Mouse (Mus musculus): ENCODE results near the gene Mast3. TPM values are rescaled to one million over a fixed set of nuclear protein-coding genes. Genes with fewer than 3 reads are reported as not detected.

Mast3 gene
- polyA plus RNA-seq, 1 experiment from 2014 or later: 15.5 TPM

- H3K9ac ChIP-seq (ENCODE audit: low read length): peak overlapping the region; percentile 37; the same call in 1 of the 2 replicates
Observed at GRCm38 (mm10) chr8:70729808-70730475, 74.9 kb downstream of the Mast3 start.

More at GRCm38 (mm10) chr8:70729808-70730475, 74.9 kb downstream of the Mast3 start:
- no peaks in the 10 kb centered on the region for H3K9me3 ChIP-seq (replicated peaks; ENCODE audit: control insufficient read depth, low read length)
- H3K36me3 ChIP-seq (ENCODE audit: control insufficient read depth, insufficient read depth, low read length): no peaks in the 10 kb centered on the region
- ATAC-seq (no peak), DNase-seq (ENCODE audit: low spot score) (no peak)
- no peak overlapping the region for H3K4me3 ChIP-seq (ENCODE audit: low read depth, low read length)
- no peak overlapping the region for H3K27ac ChIP-seq (ENCODE audit: low read depth, low read length)
- H3K4me1 ChIP-seq (ENCODE audit: control insufficient read depth, insufficient read depth, low read length): no peaks in the 10 kb centered on the region
- H3K27me3 ChIP-seq (replicated peaks; ENCODE audit: control insufficient read depth, insufficient read depth, low read length): peaks cover 21% of the 10 kb centered on the region
- WGBS: 3% methylated on average over 34 of the region's 34 CpGs
- peak overlapping the region; percentile 25; the same call in 1 of the 2 replicates for H3K4me2 ChIP-seq (ENCODE audit: low read length)

Small RNAs within 50 kb of the gene (microRNA-seq; reads per million reads assigned to microRNA genes)
- gene Mir7240: 0.66 reads per million

Other genes with a start within 250 kb of the Mast3 start
- gene Isyna1, start 210.7 kb downstream of the Mast3 start, polyA plus RNA-seq (2014; fragmentation: Nextera tagmentation; extraction: Ambion mirVana): 59.0 and 75.1 TPM in 2 replicates
- gene Ssbp4, start 196.2 kb downstream of the Mast3 start, polyA plus RNA-seq (2014; fragmentation: Nextera tagmentation; extraction: Ambion mirVana): 135 and 147 TPM in 2 replicates
- 0.89 and 1.9 TPM in 2 replicates for gene Lrrc25, start 188.9 kb downstream of the Mast3 start, polyA plus RNA-seq (2014; fragmentation: Nextera tagmentation; extraction: Ambion mirVana)
- gene Gdf15, start 172.6 kb downstream of the Mast3 start, polyA plus RNA-seq (2014; fragmentation: Nextera tagmentation; extraction: Ambion mirVana): 0.16 and 0.20 TPM in 2 replicates
- gene Pgpep1, start 144.7 kb downstream of the Mast3 start, polyA plus RNA-seq (2014; fragmentation: Nextera tagmentation; extraction: Ambion mirVana): 85.7 and 101 TPM in 2 replicates
- 200 and 220 TPM in 2 replicates for gene Lsm4, start 131.8 kb downstream of the Mast3 start, polyA plus RNA-seq (2014; fragmentation: Nextera tagmentation; extraction: Ambion mirVana)
- 87.2 and 94.0 TPM in 2 replicates for gene Jund, start 106.1 kb downstream of the Mast3 start, polyA plus RNA-seq (2014; fragmentation: Nextera tagmentation; extraction: Ambion mirVana)
- 0.06 and 0.10 TPM in 2 replicates for gene Iqcn, start 101.6 kb downstream of the Mast3 start, polyA plus RNA-seq (2014; fragmentation: Nextera tagmentation; extraction: Ambion mirVana)
- not detected in 2 replicates for gene Gm3336, start 86.5 kb downstream of the Mast3 start, polyA plus RNA-seq (2014; fragmentation: Nextera tagmentation; extraction: Ambion mirVana)
- not detected in 2 replicates for gene Pde4c, start 81.3 kb downstream of the Mast3 start, polyA plus RNA-seq (2014; fragmentation: Nextera tagmentation; extraction: Ambion mirVana)
- gene Rab3a, start 50.4 kb downstream of the Mast3 start, polyA plus RNA-seq (2014; fragmentation: Nextera tagmentation; extraction: Ambion mirVana): 330 and 371 TPM in 2 replicates
- 52.3 and 60.8 TPM in 2 replicates for gene Mpv17l2, start 44.1 kb downstream of the Mast3 start, polyA plus RNA-seq (2014; fragmentation: Nextera tagmentation; extraction: Ambion mirVana)
- 57.9 and 84.9 TPM in 2 replicates for gene Pik3r2, start 28.3 kb downstream of the Mast3 start, polyA plus RNA-seq (2014; fragmentation: Nextera tagmentation; extraction: Ambion mirVana)
- 0.22 TPM in 1 of 2 replicates, not detected in the other for gene Il12rb1, start 3.4 kb upstream of the Mast3 start, polyA plus RNA-seq (2014; fragmentation: Nextera tagmentation; extraction: Ambion mirVana)
- gene Arrdc2, start 34.7 kb upstream of the Mast3 start, polyA plus RNA-seq (2014; fragmentation: Nextera tagmentation; extraction: Ambion mirVana): 6.8 and 7.4 TPM in 2 replicates
- gene Kcnn1, start 58.2 kb upstream of the Mast3 start, polyA plus RNA-seq (2014; fragmentation: Nextera tagmentation; extraction: Ambion mirVana): 7.3 and 11.3 TPM in 2 replicates
- 177 and 182 TPM in 2 replicates for gene Ccdc124, start 68.9 kb upstream of the Mast3 start, polyA plus RNA-seq (2014; fragmentation: Nextera tagmentation; extraction: Ambion mirVana)
- 0.60 and 0.89 TPM in 2 replicates for gene Slc5a5, start 87.7 kb upstream of the Mast3 start, polyA plus RNA-seq (2014; fragmentation: Nextera tagmentation; extraction: Ambion mirVana)
- gene Rpl18a, start 92.4 kb upstream of the Mast3 start, polyA plus RNA-seq (2014; fragmentation: Nextera tagmentation; extraction: Ambion mirVana): 2,846 and 4,258 TPM in 2 replicates
- gene Map1s, start 100.9 kb upstream of the Mast3 start, polyA plus RNA-seq (2014; fragmentation: Nextera tagmentation; extraction: Ambion mirVana): 33.9 and 50.8 TPM in 2 replicates

Data from forebrain, embryonic 14.5 days (tissue).